Mouse (Mus musculus) CH12.LX (cell line): ENCODE data around the gene Gm49384. TPM values are rescaled to one million over a fixed set of nuclear protein-coding genes. Genes with fewer than 3 reads are reported as not detected.
A peak's percentile ranks its signal among the peaks of the same experiment; 100 is the strongest.

Source experiments
- DNase-seq: peaks from one replicate; pipeline ENCODE4 v3.0.0-alpha.2; 2013; ENCODE audit errors: extremely low read depth
- H3K27ac ChIP-seq: 2 replicates; pipeline ENCODE4 v1.5.1; 2012; ENCODE audit warnings: low read depth, mild to moderate bottlenecking, control low read depth, moderate library complexity; ENCODE audit not compliant: insufficient read depth
- H3K27me3 ChIP-seq: replicated peaks from 2 replicates; pipeline ENCODE3; 2012; ENCODE audit warnings: inconsistent platforms
- H3K36me3 ChIP-seq, 2 experiments: replicated peaks in 1 of 2; 2 replicates each; pipeline versions ENCODE3 to v1.6.1; 2012; ENCODE audit warnings: inconsistent platforms in 1 of 2, low read length in 1 of 2, mild to moderate bottlenecking in 1 of 2, mixed read lengths in 1 of 2, moderate library complexity in 1 of 2; ENCODE audit not compliant: control insufficient read depth in 1 of 2, insufficient read depth in 1 of 2
- H3K4me1 ChIP-seq, 2 experiments: 2 replicates each; pipeline ENCODE4 v1.6.1; 2012; ENCODE audit warnings: inconsistent platforms in 1 of 2, moderate library complexity in 1 of 2; ENCODE audit not compliant: insufficient read depth in 2 of 2, control insufficient read depth in 1 of 2
- H3K4me2 ChIP-seq: 2 replicates; pipeline ENCODE4 v1.6.1; 2012; ENCODE audit warnings: low read depth, mild to moderate bottlenecking, control low read depth; ENCODE audit not compliant: poor library complexity, insufficient read depth, severe bottlenecking
- H3K4me3 ChIP-seq, 3 experiments: fragments of 150-350 bp in 1 of 3; sonication (generic) in 1 of 3; replicated peaks in 1 of 3; 2 replicates each; pipeline versions ENCODE3 to v1.5.1; 2011 to 2012; ENCODE audit warnings: low read depth in 2 of 3, low read length in 2 of 3, mild to moderate bottlenecking in 2 of 3, moderate library complexity in 2 of 3, control low read depth in 1 of 3, improper control_type of control experiment in 1 of 3, inconsistent platforms in 1 of 3, mixed read lengths in 1 of 3; ENCODE audit not compliant: poor library complexity in 1 of 3
- H3K79me2 ChIP-seq: replicated peaks from 2 replicates; pipeline ENCODE4 v1.6.1; 2012; ENCODE audit warnings: mild to moderate bottlenecking, moderate library complexity; ENCODE audit not compliant: control insufficient read depth, poor library complexity, insufficient read depth, severe bottlenecking; ENCODE audit errors: extremely low read depth
- H3K9ac ChIP-seq: 2 replicates; pipeline ENCODE4 v1.6.1; 2012; ENCODE audit warnings: low read depth, mild to moderate bottlenecking, control low read depth, moderate library complexity; ENCODE audit not compliant: insufficient read depth
- H3K9me3 ChIP-seq: replicated peaks from 2 replicates; pipeline ENCODE3; 2012; ENCODE audit warnings: low read length, inconsistent platforms, mixed read lengths
- BHLHE40 ChIP-seq: IDR thresholded peaks from 2 replicates; pipeline ENCODE4 v1.6.1; 2011; ENCODE audit warnings: mild to moderate bottlenecking, low read depth, low read length, improper control_type of control experiment
- CHD1 ChIP-seq: IDR thresholded peaks from 2 replicates; pipeline ENCODE4 v1.6.1; 2012; ENCODE audit warnings: low read depth, low read length, improper control_type of control experiment, inconsistent platforms
- CTCF ChIP-seq, 2 experiments: IDR thresholded peaks in 1 of 2; conservative IDR thresholded peaks in 1 of 2; 2 replicates each; pipeline ENCODE4 v1.5.1; 2011 to 2012; ENCODE audit warnings: low read depth in 2 of 2, low read length in 2 of 2, improper control_type of control experiment in 1 of 2, inconsistent platforms in 1 of 2, mild to moderate bottlenecking in 1 of 2, moderate library complexity in 1 of 2
- E2F4 ChIP-seq: IDR thresholded peaks from 2 replicates; pipeline ENCODE4 v1.6.1; 2011; ENCODE audit warnings: low read depth, low read length, improper control_type of control experiment; ENCODE audit not compliant: insufficient replicate concordance
- ELF1 ChIP-seq: IDR thresholded peaks from 2 replicates; pipeline ENCODE4 v1.6.1; 2014; ENCODE audit warnings: low read depth, mild to moderate bottlenecking, inconsistent platforms, low read length, improper control_type of control experiment
- ETS1 ChIP-seq: conservative IDR thresholded peaks from 2 replicates; pipeline ENCODE4 v1.6.1; 2012; ENCODE audit warnings: low read depth, mild to moderate bottlenecking, inconsistent platforms, low read length, improper control_type of control experiment, moderate library complexity
- HCFC1 ChIP-seq: IDR thresholded peaks from 2 replicates; pipeline ENCODE4 v1.6.1; 2012; ENCODE audit warnings: low read depth, mild to moderate bottlenecking, inconsistent platforms, low read length, improper control_type of control experiment
- JUN ChIP-seq: IDR thresholded peaks from 2 replicates; pipeline ENCODE4 v1.6.1; 2011; ENCODE audit warnings: low read depth, mild to moderate bottlenecking, low read length, improper control_type of control experiment, moderate library complexity; ENCODE audit not compliant: insufficient read depth
- JUND ChIP-seq: conservative IDR thresholded peaks from 2 replicates; pipeline ENCODE4 v1.6.1; 2011; ENCODE audit warnings: low read depth, low read length, improper control_type of control experiment
- MAFK ChIP-seq: IDR thresholded peaks from 2 replicates; pipeline ENCODE4 v1.6.1; 2011; ENCODE audit warnings: low read length, improper control_type of control experiment; ENCODE audit not compliant: insufficient replicate concordance
- MAZ ChIP-seq: IDR thresholded peaks from 2 replicates; pipeline ENCODE4 v1.6.1; 2012; ENCODE audit warnings: low read depth, mild to moderate bottlenecking, inconsistent platforms, low read length, improper control_type of control experiment, moderate library complexity
- MEF2A ChIP-seq: IDR thresholded peaks from 2 replicates; pipeline ENCODE4 v1.6.1; 2014; ENCODE audit warnings: low read depth, mild to moderate bottlenecking, inconsistent platforms, low read length, improper control_type of control experiment, borderline replicate concordance
- MXI1 ChIP-seq: IDR thresholded peaks from 2 replicates; pipeline ENCODE4 v1.6.1; 2011; ENCODE audit warnings: mild to moderate bottlenecking, low read depth, low read length, improper control_type of control experiment
- MYC ChIP-seq: IDR thresholded peaks from 2 replicates; pipeline ENCODE4 v1.6.1; 2011; ENCODE audit warnings: low read depth, mild to moderate bottlenecking, improper control_type of control experiment, low read length
- NRF1 ChIP-seq: IDR thresholded peaks from 2 replicates; pipeline ENCODE4 v1.6.1; 2014; ENCODE audit warnings: low read depth, mild to moderate bottlenecking, inconsistent platforms, low read length, improper control_type of control experiment, moderate library complexity
- PAX5 ChIP-seq: IDR thresholded peaks from 2 replicates; pipeline ENCODE4 v1.6.1; 2012; ENCODE audit warnings: low read length, inconsistent platforms, mixed read lengths
- POLR2A ChIP-seq: IDR thresholded peaks from 2 replicates; pipeline ENCODE4 v1.6.1; 2011; ENCODE audit warnings: low read depth, mild to moderate bottlenecking, improper control_type of control experiment, low read length
- POLR2AphosphoS2 ChIP-seq: IDR thresholded peaks from 2 replicates; pipeline ENCODE4 v1.6.1; 2011; ENCODE audit warnings: low read depth, low read length, improper control_type of control experiment
- RAD21 ChIP-seq: IDR thresholded peaks from 2 replicates; pipeline ENCODE4 v1.6.1; 2011; ENCODE audit warnings: low read depth, mild to moderate bottlenecking, low read length, improper control_type of control experiment, moderate library complexity
- SIN3A ChIP-seq: IDR thresholded peaks from 2 replicates; pipeline ENCODE4 v1.6.1; 2012; ENCODE audit warnings: low read length, improper control_type of control experiment, inconsistent platforms
- SMC3 ChIP-seq: IDR thresholded peaks from 2 replicates; pipeline ENCODE4 v1.6.1; 2011; ENCODE audit warnings: low read depth, low read length, improper control_type of control experiment
- TCF12 ChIP-seq: IDR thresholded peaks from 2 replicates; pipeline ENCODE4 v1.6.1; 2014; ENCODE audit warnings: low read depth, mild to moderate bottlenecking, inconsistent platforms, low read length, improper control_type of control experiment
- UBTF ChIP-seq: IDR thresholded peaks from 2 replicates; pipeline ENCODE4 v1.6.1; 2012; ENCODE audit warnings: low read depth, mild to moderate bottlenecking, inconsistent platforms, low read length, improper control_type of control experiment, moderate library complexity
- USF2 ChIP-seq: conservative IDR thresholded peaks from 2 replicates; pipeline ENCODE4 v1.6.1; 2011; ENCODE audit warnings: low read depth, low read length, improper control_type of control experiment
- ZKSCAN1 ChIP-seq: IDR thresholded peaks from 2 replicates; pipeline ENCODE4 v1.6.1; 2012; ENCODE audit warnings: low read depth, inconsistent platforms, low read length, improper control_type of control experiment, borderline replicate concordance
- ZMIZ1 ChIP-seq: IDR thresholded peaks from 2 replicates; pipeline ENCODE4 v1.6.1; 2012; ENCODE audit warnings: low read depth, mild to moderate bottlenecking, inconsistent platforms, low read length, improper control_type of control experiment
- ZNF384 ChIP-seq: IDR thresholded peaks from 2 replicates; pipeline ENCODE4 v1.6.1; 2012; ENCODE audit warnings: low read depth, low read length, improper control_type of control experiment, inconsistent platforms
- dilution Hi-C: fragments of 300-500 bp; cut with MboI; formaldehyde crosslinking; loops from 2 replicates; pipeline ENCODE4 v1.14.3; 2020; ENCODE audit warnings: low sequenced_read_pairs; ENCODE audit not compliant: extremely low pct_unique_long_range_greater_than_20kb, extremely low pct_ligation_motif_present
- in situ Hi-C: fragments of 300-500 bp; cut with MboI; formaldehyde crosslinking; loops from 3 replicates; pipeline ENCODE4 v1.14.3; 2019; ENCODE audit warnings: low sequenced_read_pairs, low pct_ligation_motif_present, low pct_unique_long_range_greater_than_20kb, mixed read lengths
- polyA plus RNA-seq: library from polyadenylated mRNA; unstranded; fragments of >175 nt; gene quantifications from 2 replicates; pipeline ENCODE4 v1.2.1, GENCODE M21; 2012; ENCODE audit warnings: low read depth; ENCODE audit not compliant: insufficient read length
- total RNA-seq, 2 experiments: library from RNA; depleted of rRNA; stranded (reverse); fragments of 300-350 nt in 1 of 2; fragments of >200 nt in 1 of 2; gene quantifications; 2 replicates each; pipeline ENCODE4 v1.2.3; 2012 to 2014

Gm49384 gene
- total and polyA plus RNA-seq, 3 experiments: 23.4 to 54.9 (median 34.4) TPM

- Histone ChIP-seq H3K36me3 (no peaks in the 10 kb centered on the region), H3K4me3 (no peak overlapping the region)
- in situ Hi-C loops: no loop called here
Measured at GRCm38 (mm10) chr12:69235782-69236181, 31.7 kb upstream of the Gm49384 start.

GRCm38 (mm10) chr12:69229251-69229650 is 25.2 kb upstream of the Gm49384 start:
- dilution Hi-C loops: no loop called here
- peak; percentile 67 for DNase-seq

More at GRCm38 (mm10) chr12:69235782-69236181, 31.7 kb upstream of the Gm49384 start:
- dilution Hi-C loops: no loop called here
- Histone ChIP-seq H3K79me2 (no peaks in the 10 kb centered on the region), H3K27ac (no peak overlapping the region), H3K4me2 (no peak overlapping the region), H3K9ac (no peak overlapping the region), H3K27me3 (no peaks in the 10 kb centered on the region), H3K9me3 (no peaks in the 10 kb centered on the region), H3K4me1 (peaks cover 0 to 3% of the 10 kb centered on the region in 2 experiments; a peak in 1 of 4 replicates)
- TF ChIP-seq MAFK: no peak
- no peak for TF ChIP-seq MAZ
- TF ChIP-seq UBTF: no peak
- no peak for TF ChIP-seq ZNF384
- TF ChIP-seq JUN: no peak
- TF ChIP-seq BHLHE40: no peak
- TF ChIP-seq ETS1: no peak
- no peak for TF ChIP-seq TCF12
- no peak for TF ChIP-seq JUND
- no peak for TF ChIP-seq MXI1
- DNase-seq: no peak

More at GRCm38 (mm10) chr12:69229251-69229650, 25.2 kb upstream of the Gm49384 start:
- in situ Hi-C loops: no loop called here
- no peak for TF ChIP-seq MEF2A
- TF ChIP-seq ELF1: peak; percentile 17; the same call in 1 of the 2 replicates
- no peak for TF ChIP-seq POLR2AphosphoS2
- TF ChIP-seq RAD21: peak; percentile 48
- TF ChIP-seq CTCF (conservative IDR thresholded peaks at IDR 0.05 in 1 of 2, IDR thresholded peaks at IDR 0.05 in 1 of 2; ENCODE audit: low read depth in 2 of 2, low read length in 2 of 2): peak; percentile 42 to 66; a peak in 3 of 4 replicates
- no peak for TF ChIP-seq MYC
- no peak for TF ChIP-seq ZMIZ1
- no peak for TF ChIP-seq MAFK
- TF ChIP-seq E2F4: no peak
- no peak for TF ChIP-seq ETS1
- no peak for TF ChIP-seq ZKSCAN1
- no peak for TF ChIP-seq MAZ
- no peak for TF ChIP-seq TCF12
- 0 out of 2 replicates have a peak, but pooled peaks have one; percentile 23 for TF ChIP-seq SIN3A
- peak; percentile 42 for TF ChIP-seq SMC3
- no peak for TF ChIP-seq CHD1
- TF ChIP-seq JUND: no peak
- no peak for TF ChIP-seq HCFC1
- TF ChIP-seq PAX5: no peak
- TF ChIP-seq BHLHE40: no peak
- TF ChIP-seq ZNF384: no peak
- no peak for TF ChIP-seq POLR2A
- TF ChIP-seq JUN: no peak
- TF ChIP-seq UBTF: no peak
- no peak for TF ChIP-seq MXI1
- no peak for TF ChIP-seq USF2
- no peak for TF ChIP-seq NRF1
- Histone ChIP-seq H3K27me3 (no peaks in the 10 kb centered on the region), H3K4me3 (no peak overlapping the region), H3K4me1 (peaks cover 2 to 28% of the 10 kb centered on the region in 2 experiments; a peak in 3 of 4 replicates), H3K4me2 (no peak overlapping the region), H3K9me3 (no peaks in the 10 kb centered on the region), H3K27ac (no peak overlapping the region), H3K9ac (no peak overlapping the region), H3K79me2 (peaks cover 10% of the 10 kb centered on the region; the same call in 1 of the 2 replicates), H3K36me3 (peaks cover 2 to 17% of the 10 kb centered on the region in 2 experiments)
